Mouse (Mus musculus): ENCODE measurements around the gene Nkx2-2. TPM values are rescaled to one million over a fixed set of nuclear protein-coding genes. Genes with fewer than 3 reads are reported as not detected.

Gene Nkx2-2
- polyA plus RNA-seq, 1 experiment = 2.4 TPM

- H3K4me3 ChIP-seq (ENCODE audit: low read depth, low read length) = no peak overlapping the region
- H3K36me3 ChIP-seq (ENCODE audit: control insufficient read depth, insufficient read depth, low read length) = no peaks in the 10 kb centered on the region
- WGBS = 6% methylated on average over 27 of the region's 27 CpGs
- peaks cover 87% of the 10 kb centered on the region for H3K27me3 ChIP-seq (ENCODE audit: control insufficient read depth, insufficient read depth, low read length)
- TF ChIP-seq POLR2A (IDR thresholded peaks at IDR 0.05; ENCODE audit: low read depth, low read length) (no peak), CTCF (IDR thresholded peaks at IDR 0.05; ENCODE audit: extremely low read depth, insufficient read length, insufficient replicate concordance, low read depth, low read length) (no peak)
- H3K4me1 ChIP-seq (ENCODE audit: control insufficient read depth, insufficient read depth, insufficient read length, low read length) = peaks cover 4% of the 10 kb centered on the region; the same call in 1 of the 2 replicates
- H3K27ac ChIP-seq (ENCODE audit: insufficient read depth, low read depth, low read length) = no peak overlapping the region
Measured at GRCm38 (mm10) chr2:147190316-147191021, 3.6 kb downstream of the Nkx2-2 start.

GRCm38 (mm10) chr2:147189546-147190315, 4.3 kb downstream of the Nkx2-2 start:
- H3K27me3 ChIP-seq (ENCODE audit: control insufficient read depth, insufficient read depth, low read length) = peaks cover 83% of the 10 kb centered on the region
- no peak overlapping the region for H3K4me3 ChIP-seq (ENCODE audit: low read depth, low read length)
- no peaks in the 10 kb centered on the region for H3K36me3 ChIP-seq (ENCODE audit: control insufficient read depth, insufficient read depth, low read length)
- no peak overlapping the region for H3K27ac ChIP-seq (ENCODE audit: insufficient read depth, low read depth, low read length)
- TF ChIP-seq CTCF (IDR thresholded peaks at IDR 0.05; ENCODE audit: extremely low read depth, insufficient read length, insufficient replicate concordance, low read depth, low read length) (no peak), POLR2A (IDR thresholded peaks at IDR 0.05; ENCODE audit: low read depth, low read length) (no peak)
- H3K4me1 ChIP-seq (ENCODE audit: control insufficient read depth, insufficient read depth, insufficient read length, low read length) = peaks cover 4% of the 10 kb centered on the region; the same call in 1 of the 2 replicates
- WGBS = 7% methylated on average over 28 of the region's 28 CpGs

DNA sequence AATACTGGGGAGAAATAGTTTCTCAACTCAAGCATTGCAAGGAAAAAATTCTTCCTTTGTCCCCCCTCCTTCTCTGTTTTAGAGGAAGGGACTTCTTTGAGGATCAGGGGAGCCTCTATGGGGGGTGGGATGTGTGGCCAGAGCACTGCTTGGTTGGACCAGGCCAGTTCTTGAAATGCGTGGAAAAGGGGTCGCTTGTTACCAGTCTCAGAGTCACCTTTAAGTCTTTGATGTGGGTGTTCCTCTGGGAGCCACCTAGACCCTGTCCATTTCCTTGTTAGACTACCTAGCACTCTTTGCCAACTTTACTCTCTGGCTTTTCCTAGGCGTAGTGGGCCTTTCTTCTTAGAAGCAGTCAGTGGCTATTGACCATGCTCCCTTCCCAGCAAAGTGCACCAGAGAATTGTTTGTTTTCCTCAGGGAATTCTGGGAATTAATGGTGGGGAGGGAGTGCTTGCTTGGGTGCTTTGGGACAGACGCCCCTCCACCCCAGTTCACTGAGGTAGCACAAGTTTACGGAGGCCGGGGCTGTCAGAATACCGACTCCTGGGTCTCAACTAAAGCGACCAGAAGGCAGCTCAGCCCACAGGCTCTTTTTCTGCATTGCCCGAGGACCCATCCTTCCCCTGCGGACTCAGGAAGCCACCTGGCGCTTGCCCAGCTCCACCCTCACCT, 5.0 kb downstream of the Nkx2-2 start:
- TF ChIP-seq CTCF (IDR thresholded peaks at IDR 0.05; ENCODE audit: extremely low read depth, insufficient read length, insufficient replicate concordance, low read depth, low read length) (no peak), POLR2A (IDR thresholded peaks at IDR 0.05; ENCODE audit: low read depth, low read length) (no peak)
- H3K4me3 ChIP-seq (ENCODE audit: low read depth, low read length) = no peak overlapping the region
- H3K36me3 ChIP-seq (ENCODE audit: control insufficient read depth, insufficient read depth, low read length) = no peaks in the 10 kb centered on the region
- no peak overlapping the region for H3K27ac ChIP-seq (ENCODE audit: insufficient read depth, low read depth, low read length)
- WGBS = 25% methylated on average over 11 of the region's 11 CpGs
- peaks cover 82% of the 10 kb centered on the region for H3K27me3 ChIP-seq (ENCODE audit: control insufficient read depth, insufficient read depth, low read length)
- peaks cover 5% of the 10 kb centered on the region; the same call in 1 of the 2 replicates for H3K4me1 ChIP-seq (ENCODE audit: control insufficient read depth, insufficient read depth, insufficient read length, low read length)

- no peaks in the 10 kb centered on the region for H3K36me3 ChIP-seq (ENCODE audit: control insufficient read depth, insufficient read depth, low read length)
- peaks cover 79% of the 10 kb centered on the region for H3K27me3 ChIP-seq (ENCODE audit: control insufficient read depth, insufficient read depth, low read length)
- H3K27ac ChIP-seq (ENCODE audit: insufficient read depth, low read depth, low read length) = no peak overlapping the region
- H3K4me1 ChIP-seq (ENCODE audit: control insufficient read depth, insufficient read depth, insufficient read length, low read length) = peaks cover 8% of the 10 kb centered on the region; the same call in 1 of the 2 replicates
- TF ChIP-seq POLR2A (IDR thresholded peaks at IDR 0.05; ENCODE audit: low read depth, low read length) (no peak), CTCF (IDR thresholded peaks at IDR 0.05; ENCODE audit: extremely low read depth, insufficient read length, insufficient replicate concordance, low read depth, low read length) (no peak)
- H3K4me3 ChIP-seq (ENCODE audit: low read depth, low read length) = no peak overlapping the region
- 7% methylated on average over 28 of the region's 28 CpGs for WGBS
Measured at GRCm38 (mm10) chr2:147188074-147188700, 5.9 kb downstream of the Nkx2-2 start.

DNA sequence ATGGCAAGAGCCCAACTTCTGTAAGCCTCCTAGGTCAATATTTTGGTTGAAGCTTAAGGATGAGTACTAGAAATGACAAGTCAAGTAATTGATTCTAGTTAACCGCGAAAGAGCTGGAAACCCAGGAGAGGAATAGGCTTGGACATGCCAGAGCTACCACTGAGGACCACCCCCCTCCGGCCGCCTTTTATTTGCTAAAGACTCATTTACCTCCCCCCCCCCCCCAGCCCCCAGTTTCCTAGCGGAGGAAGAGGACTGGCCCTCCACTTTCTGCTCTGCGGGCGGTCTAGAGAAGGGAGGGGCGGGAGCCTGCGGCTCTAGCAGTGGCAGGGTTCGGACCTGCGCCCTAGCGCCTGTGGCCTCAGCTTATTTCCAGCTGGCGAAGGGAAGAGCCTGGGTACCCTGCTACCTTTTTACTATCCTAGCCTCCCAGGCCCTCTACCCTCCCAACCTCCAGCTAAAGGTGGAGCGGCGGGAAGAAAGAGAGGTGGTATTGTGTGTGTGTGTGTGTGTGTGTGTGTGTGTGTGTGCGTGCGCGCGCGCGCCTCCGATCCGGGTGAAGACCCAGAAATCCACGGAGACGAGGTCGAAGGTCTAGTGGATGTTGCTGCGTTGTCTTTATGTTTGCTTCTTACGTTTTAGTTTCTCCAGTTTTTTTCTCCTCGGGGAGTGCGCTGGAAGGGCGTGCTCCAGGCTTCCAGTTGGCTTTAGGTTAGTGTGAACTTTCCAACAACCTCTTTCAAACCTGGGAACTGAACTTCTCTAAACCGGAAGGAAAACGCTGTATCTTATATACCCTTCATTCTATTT, 6.8 kb downstream of the Nkx2-2 start:
- peaks cover 8% of the 10 kb centered on the region; the same call in 1 of the 2 replicates for H3K4me1 ChIP-seq (ENCODE audit: control insufficient read depth, insufficient read depth, insufficient read length, low read length)
- H3K36me3 ChIP-seq (ENCODE audit: control insufficient read depth, insufficient read depth, low read length) = no peaks in the 10 kb centered on the region
- H3K4me3 ChIP-seq (ENCODE audit: low read depth, low read length) = no peak overlapping the region
- TF ChIP-seq POLR2A (IDR thresholded peaks at IDR 0.05; ENCODE audit: low read depth, low read length) = no peak
- peaks cover 84% of the 10 kb centered on the region for H3K27me3 ChIP-seq (ENCODE audit: control insufficient read depth, insufficient read depth, low read length)
- WGBS = 3% methylated on average over 31 of the region's 33 CpGs
- H3K27ac ChIP-seq (ENCODE audit: insufficient read depth, low read depth, low read length) = no peak overlapping the region

DNA sequence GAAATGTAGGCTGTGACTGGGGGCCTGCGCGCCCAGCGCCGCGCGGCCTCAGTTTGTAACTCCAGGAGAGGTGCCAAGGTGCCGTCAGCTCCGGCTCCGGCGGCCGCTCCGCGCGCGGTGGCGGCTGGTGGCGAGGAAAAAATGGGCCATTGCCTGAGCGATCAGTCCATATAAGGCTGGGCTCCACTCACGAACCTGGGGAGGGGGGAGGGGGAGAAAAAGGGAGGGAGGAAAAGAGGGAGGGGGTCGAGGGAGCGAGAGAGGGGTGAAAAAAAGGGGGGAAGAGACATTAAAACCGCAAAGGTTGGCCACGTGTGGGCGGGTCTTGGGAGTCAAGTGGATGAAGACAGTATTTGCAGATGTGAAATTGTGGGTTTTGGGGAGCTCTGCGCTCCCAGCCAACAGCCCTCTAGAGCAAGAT, 7.8 kb downstream of the Nkx2-2 start:
- Histone ChIP-seq H3K27me3 (ENCODE audit: control insufficient read depth, insufficient read depth, low read length) (peaks cover 78% of the 10 kb centered on the region), H3K4me1 (ENCODE audit: control insufficient read depth, insufficient read depth, insufficient read length, low read length) (peaks cover 8% of the 10 kb centered on the region; the same call in 1 of the 2 replicates), H3K4me3 (ENCODE audit: low read depth, low read length) (no peak overlapping the region), H3K36me3 (ENCODE audit: control insufficient read depth, insufficient read depth, low read length) (no peaks in the 10 kb centered on the region), H3K27ac (ENCODE audit: insufficient read depth, low read depth, low read length) (no peak overlapping the region)
- WGBS = 1% methylated on average over 25 of the region's 25 CpGs
- no peak for TF ChIP-seq CTCF (IDR thresholded peaks at IDR 0.05; ENCODE audit: extremely low read depth, insufficient read length, insufficient replicate concordance, low read depth, low read length)
